Mouse (Mus musculus) thymus, adult 2 months (tissue): ENCODE data around the gene Gm11983. TPM values are rescaled to one million over a fixed set of nuclear protein-coding genes. Genes with fewer than 3 reads are reported as not detected.
A peak's percentile ranks its signal among the peaks of the same experiment; 100 is the strongest.
"Not testable (repeated sequence)": the region's sequence is repeated elsewhere in the genome, so short reads cannot be mapped to it uniquely, and the experiment has no call there.

Experiments used
- DNase-seq: peaks from one replicate; pipeline ENCODE4 v3.0.0; 2021
- H3K27ac ChIP-seq: fragments of 200-500 bp; 2 replicates; pipeline ENCODE4 v1.5.1; 2012; ENCODE audit warnings: low read length, control low read depth; ENCODE audit not compliant: control insufficient read depth, insufficient read depth
- H3K27me3 ChIP-seq: fragments of 200-500 bp; 2 replicates; pipeline ENCODE4 v1.6.1; 2012; ENCODE audit warnings: mild to moderate bottlenecking, low read length, moderate library complexity, mixed read lengths; ENCODE audit not compliant: control insufficient read depth, insufficient read depth
- H3K36me3 ChIP-seq: fragments of 200-500 bp; 2 replicates; pipeline ENCODE4 v1.6.1; 2012; ENCODE audit warnings: mild to moderate bottlenecking, low read length, moderate library complexity; ENCODE audit not compliant: control insufficient read depth, insufficient read depth
- H3K4me1 ChIP-seq: fragments of 200-500 bp; replicated peaks from 2 replicates; pipeline ENCODE4 v1.6.1; 2012; ENCODE audit warnings: low read length; ENCODE audit not compliant: control insufficient read depth, insufficient read depth
- H3K4me3 ChIP-seq: fragments of 200-500 bp; 2 replicates; pipeline ENCODE4 v1.5.1; 2012; ENCODE audit warnings: mild to moderate bottlenecking, low read length, control low read depth, moderate library complexity; ENCODE audit not compliant: control insufficient read depth, insufficient read depth
- CTCF ChIP-seq: fragments of 200-500 bp; IDR thresholded peaks from 2 replicates; pipeline ENCODE4 v1.5.1; 2012; ENCODE audit warnings: mild to moderate bottlenecking, control low read depth, low read length, moderate library complexity, borderline replicate concordance; ENCODE audit not compliant: control insufficient read depth, poor library complexity, insufficient read depth; ENCODE audit errors: extremely low read depth
- POLR2A ChIP-seq: fragments of 200-500 bp; IDR thresholded peaks from 2 replicates; pipeline ENCODE4 v1.6.1; 2012; ENCODE audit warnings: mild to moderate bottlenecking, low read length, control low read depth, moderate library complexity; ENCODE audit not compliant: control insufficient read depth, poor library complexity, insufficient read depth; ENCODE audit errors: extremely low read depth
- WGBS: fragments of 180-500 bp; shearing (Covaris S2); methylation state at CpG from one replicate; pipeline ENCODE4 v1.1.7; 2018; 5-methylcytosine and 5-hydroxymethylcytosine counted together
- polyA plus RNA-seq: library from polyadenylated mRNA; depleted of rRNA; stranded (reverse); fragments of >200 nt; gene quantifications from 2 replicates; pipeline ENCODE4 v1.2.3, GENCODE M21; 2012; rRNA removed

Gm11983 gene
- polyA plus RNA-seq, 1 experiment: not detected

DNA sequence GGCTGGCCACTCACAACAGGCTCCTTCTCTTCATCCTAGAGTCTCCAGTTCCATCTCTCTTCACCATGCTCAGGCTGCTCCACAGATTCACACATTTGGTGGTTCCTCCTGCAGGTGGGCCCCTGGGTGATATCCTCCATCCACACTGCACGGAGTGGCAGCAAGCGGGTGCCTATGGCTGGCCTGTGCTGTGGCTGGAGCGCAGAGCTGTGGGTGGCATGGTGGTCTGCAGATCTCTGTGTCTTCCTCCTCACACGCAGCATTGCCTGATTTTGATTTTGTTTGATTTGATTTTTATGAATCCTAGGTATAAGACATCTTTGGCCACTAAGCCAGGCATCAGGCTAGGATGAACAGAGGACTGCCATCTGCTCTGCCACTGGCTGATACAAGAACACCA is 23.0 kb downstream of the Gm11983 start:
- no peak for DNase-seq
- TF ChIP-seq POLR2A (no peak), CTCF (no peak)
- H3K4me1 ChIP-seq: no peaks in the 10 kb centered on the region
- no peaks in the 10 kb centered on the region for H3K36me3 ChIP-seq
- 95% methylated on average over 4 of the region's 4 CpGs for WGBS
- H3K27ac ChIP-seq: no peak overlapping the region
- no peaks in the 10 kb centered on the region for H3K27me3 ChIP-seq
- no peak overlapping the region for H3K4me3 ChIP-seq

DNA sequence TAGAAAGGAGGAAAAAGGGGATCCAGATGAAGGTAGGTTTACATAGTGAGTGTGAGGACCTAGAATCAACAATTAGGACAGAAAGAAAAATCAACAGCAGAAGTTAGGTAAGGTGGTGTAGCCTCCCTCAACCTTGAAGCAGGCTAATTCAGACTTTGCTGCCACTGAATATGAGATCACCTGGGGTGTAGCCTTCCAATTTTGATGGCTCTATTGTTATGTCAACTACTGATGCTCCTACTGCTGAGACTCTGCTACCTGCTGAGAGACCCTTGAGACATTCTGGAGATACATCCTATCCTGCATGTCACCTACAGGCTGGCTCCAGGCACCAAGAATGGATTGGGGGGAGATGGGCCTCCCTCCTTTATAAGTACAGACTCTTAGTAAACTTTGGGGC is 34.6 kb downstream of the Gm11983 start:
- DNase-seq: not testable (repeated sequence)

DNA sequence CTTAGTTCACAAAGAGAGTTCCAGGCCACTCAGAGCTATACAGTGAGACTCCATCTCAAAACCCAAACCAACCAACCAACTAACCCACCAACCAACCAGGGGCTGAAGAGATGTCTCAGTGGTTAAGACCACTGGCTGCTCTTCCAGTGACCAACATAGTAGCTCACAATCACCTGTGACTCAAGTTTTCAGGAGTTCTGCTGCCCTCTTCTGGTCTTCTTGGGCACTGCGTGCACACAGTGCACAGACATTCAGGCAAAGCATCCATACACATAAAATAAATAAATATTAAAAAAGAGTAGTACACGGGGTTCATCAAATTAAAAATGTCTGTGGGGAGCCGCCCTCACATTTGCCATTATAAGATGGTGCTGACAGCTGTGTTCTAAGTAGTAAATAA is 46.8 kb downstream of the Gm11983 start:
- TF ChIP-seq CTCF (no peak), POLR2A (no peak)
- H3K4me3 ChIP-seq: no peak overlapping the region
- 95% methylated on average over 3 of the region's 3 CpGs for WGBS
- H3K27me3 ChIP-seq: no peaks in the 10 kb centered on the region
- H3K4me1 ChIP-seq: no peaks in the 10 kb centered on the region
- peak; percentile 48 for DNase-seq
- no peaks in the 10 kb centered on the region for H3K36me3 ChIP-seq
- no peak overlapping the region for H3K27ac ChIP-seq

More for the DNA sequence above, 34.6 kb downstream of the Gm11983 start:
- H3K36me3 ChIP-seq, H3K4me3 ChIP-seq, H3K27me3 ChIP-seq, H3K4me1 ChIP-seq, H3K27ac ChIP-seq: not testable (repeated sequence)

Other genes with a start within 250 kb of the Gm11983 start
- gene Nacad, start 231.6 kb downstream of the Gm11983 start, polyA plus RNA-seq: 0.33 and 0.36 TPM in 2 replicates
- 190 and 191 TPM in 2 replicates for gene Tbrg4, start 211.6 kb downstream of the Gm11983 start, polyA plus RNA-seq
- 0.56 and 1.2 TPM in 2 replicates for gene Wap, start 199.0 kb downstream of the Gm11983 start, polyA plus RNA-seq
- 7.8 and 9.0 TPM in 2 replicates for gene Ramp3, start 179.1 kb downstream of the Gm11983 start, polyA plus RNA-seq
- 1.5 and 2.3 TPM in 2 replicates for gene Adcy1, start 225.8 kb upstream of the Gm11983 start, polyA plus RNA-seq